Mouse (Mus musculus) bone marrow macrophage, adult 2 months (primary cell): ENCODE data around the gene Auh.

Experiments
- CTCF ChIP-seq: IDR thresholded peaks from 2 replicates; pipeline ENCODE4 v1.5.1; 2012; ENCODE audit warnings: low read depth, mild to moderate bottlenecking, low read length, moderate library complexity
- POLR2A ChIP-seq: IDR thresholded peaks from 2 replicates; pipeline ENCODE4 v1.6.1; 2012; ENCODE audit warnings: mild to moderate bottlenecking, low read depth, low read length, borderline replicate concordance

GRCm38 (mm10) chr13:52832481-52833170 lies 96.9 kb downstream of the Auh start:
- no peak for TF ChIP-seq CTCF
- TF ChIP-seq POLR2A, result no peak
